Mouse (Mus musculus) frontal cortex, adult (tissue): ENCODE measurements around the gene Apba2.

Experiments used
- ATAC-seq: cut with Nextera tagmentation; 2 replicates; pipeline ENCODE4 v1.9.2; 2017; ENCODE audit warnings: mild to moderate bottlenecking, moderate library complexity, mixed read lengths; ENCODE audit not compliant: low TSS enrichment

Gene Apba2

GRCm38 (mm10) chr7:64586133-64586532 is 84.6 kb downstream of the Apba2 start:
- peak; percentile 61 for ATAC-seq

- no peak for ATAC-seq
Measured at GRCm38 (mm10) chr7:64586571-64586970, 85.1 kb downstream of the Apba2 start.

GRCm38 (mm10) chr7:64588636-64589389 is 87.3 kb downstream of the Apba2 start:
- ATAC-seq: no peak; the same call in 1 of the 2 replicates

GRCm38 (mm10) chr7:64595256-64595655 is 93.8 kb downstream of the Apba2 start:
- no peak for ATAC-seq

GRCm38 (mm10) chr7:64596652-64597051 is 95.1 kb downstream of the Apba2 start:
- no peak for ATAC-seq

- no peak for ATAC-seq
Measured at GRCm38 (mm10) chr7:64609866-64610265, 108.4 kb downstream of the Apba2 start.

GRCm38 (mm10) chr7:64610875-64611274 is 109.4 kb downstream of the Apba2 start:
- ATAC-seq: no peak

GRCm38 (mm10) chr7:64619261-64619660 is 117.8 kb downstream of the Apba2 start:
- no peak for ATAC-seq

- no peak for ATAC-seq
Measured at GRCm38 (mm10) chr7:64626494-64626893, 125.0 kb downstream of the Apba2 start.

- no peak for ATAC-seq
Measured at GRCm38 (mm10) chr7:64627972-64628655, 126.6 kb downstream of the Apba2 start.

- no peak for ATAC-seq
Measured at GRCm38 (mm10) chr7:64630697-64631096, 129.2 kb downstream of the Apba2 start.

- ATAC-seq: peak; percentile 29
Measured at GRCm38 (mm10) chr7:64631131-64631530, 129.6 kb downstream of the Apba2 start.

- peak; percentile 83 for ATAC-seq
Measured at GRCm38 (mm10) chr7:64631781-64632351, 130.4 kb downstream of the Apba2 start.

GRCm38 (mm10) chr7:64633182-64633581 is 131.7 kb downstream of the Apba2 start:
- no peak for ATAC-seq

GRCm38 (mm10) chr7:64633916-64634315 is 132.4 kb downstream of the Apba2 start:
- no peak for ATAC-seq

- ATAC-seq: no peak
Measured at GRCm38 (mm10) chr7:64634482-64634881, 133.0 kb downstream of the Apba2 start.

- ATAC-seq: no peak
Measured at GRCm38 (mm10) chr7:64638922-64639321, 137.4 kb downstream of the Apba2 start.

GRCm38 (mm10) chr7:64640651-64641050 is 139.1 kb downstream of the Apba2 start:
- no peak for ATAC-seq

- no peak for ATAC-seq
Measured at GRCm38 (mm10) chr7:64642903-64643302, 141.4 kb downstream of the Apba2 start.

GRCm38 (mm10) chr7:64645458-64645857 is 144.0 kb downstream of the Apba2 start:
- ATAC-seq: no peak

- no peak for ATAC-seq
Measured at GRCm38 (mm10) chr7:64646046-64646445, 144.5 kb downstream of the Apba2 start.

- no peak for ATAC-seq
Measured at GRCm38 (mm10) chr7:64648947-64649607, 147.6 kb downstream of the Apba2 start.
